Mouse (Mus musculus): ENCODE measurements around the gene Olfr790. TPM values are rescaled to one million over a fixed set of nuclear protein-coding genes. Genes with fewer than 3 reads are reported as not detected.

The Olfr790 gene
- total RNA-seq (2022): not detected

DNA sequence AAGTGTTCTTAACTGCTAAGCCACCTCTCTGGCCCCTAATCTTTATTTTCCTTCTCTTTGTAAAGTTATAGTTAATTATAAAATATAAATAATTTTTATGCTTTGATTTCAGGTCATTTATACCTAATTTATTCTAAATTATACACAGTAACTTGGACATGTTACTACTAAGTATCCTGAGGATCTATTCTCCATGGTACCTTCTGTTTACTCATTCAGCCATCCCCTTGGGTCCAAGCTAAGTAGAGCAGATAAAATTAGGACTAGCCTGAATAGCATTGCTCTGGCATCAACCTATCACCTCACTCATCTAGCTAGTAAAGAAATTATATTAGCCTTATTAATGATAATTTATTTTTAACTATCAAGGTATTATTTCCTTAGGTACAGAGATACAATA is at the start of gene Olfr790:
TSS of gene Olfr790 (plus strand) at position 301 of the 400 bp plus-strand sequence.
- no peak for DNase-seq

DNA sequence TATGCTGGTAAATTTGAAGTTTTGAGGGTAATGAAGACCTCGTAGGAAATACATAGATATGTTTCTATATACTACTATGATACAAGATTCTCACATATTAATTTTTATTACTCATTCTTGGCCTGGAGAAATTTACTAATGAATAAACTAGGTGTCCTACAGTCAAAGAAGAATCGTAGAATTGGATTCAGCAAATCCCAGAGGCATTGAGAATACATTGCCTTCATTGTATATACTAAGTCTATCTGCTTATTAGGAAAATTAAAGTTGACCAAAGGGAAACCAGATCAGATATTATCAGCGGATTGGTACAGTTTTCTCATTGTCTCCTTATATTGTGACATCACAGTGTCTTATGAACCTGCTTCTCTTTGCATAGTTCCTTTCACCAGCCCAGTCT is 36.7 kb upstream of the Olfr790 start, which contains the start of gene Olfr787:
TSS of gene Olfr787 (plus strand) at position 301 of the 400 bp plus-strand sequence.
- DNase-seq: no peak

- no peak for DNase-seq
Measured at GRCm38 (mm10) chr10:129470698-129471097, 27.6 kb upstream of the Olfr790 start, which contains the start of gene Olfr788. Gene Olfr788, plus strand, starts transcription at chr10:129470998.

- DNase-seq: no peak
Measured at GRCm38 (mm10) chr10:129473256-129473655, 25.0 kb upstream of the Olfr790 start.

- no peak for DNase-seq
Measured at GRCm38 (mm10) chr10:129473723-129474122, 24.6 kb upstream of the Olfr790 start.

GRCm38 (mm10) chr10:129484452-129484851 is 13.8 kb upstream of the Olfr790 start, which contains the start of gene Olfr789:
Gene Olfr789, plus strand, starts transcription at chr10:129484752.
- DNase-seq: no peak

DNA sequence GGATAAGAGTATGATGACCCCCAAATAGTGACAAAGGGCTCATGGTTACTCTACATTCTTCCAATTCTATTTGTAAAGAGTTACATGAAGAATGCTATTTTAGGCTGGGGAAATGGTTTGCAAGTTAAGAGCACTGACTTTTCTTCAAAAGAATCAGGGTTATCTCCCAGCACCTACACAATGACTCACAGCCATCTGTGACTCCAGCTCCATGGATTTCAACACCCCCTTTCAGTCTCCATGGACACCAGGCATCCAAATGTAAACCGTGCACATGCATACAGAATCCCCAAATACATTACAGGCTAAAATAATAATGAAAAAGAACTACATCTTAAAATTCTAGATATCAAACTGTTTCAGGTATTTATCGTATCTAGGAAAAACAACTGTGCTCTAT is 8.2 kb upstream of the Olfr790 start:
- DNase-seq: no peak

GRCm38 (mm10) chr10:129521492-129521891 is 23.2 kb downstream of the Olfr790 start, which contains the start of gene Olfr791:
Gene Olfr791, plus strand, starts transcription at chr10:129521792.
- DNase-seq: no peak

- DNase-seq: no peak
Measured at GRCm38 (mm10) chr10:129538862-129539261, 40.6 kb downstream of the Olfr790 start, which contains the start of gene Olfr792. Gene Olfr792, plus strand, starts transcription at chr10:129539162.

- DNase-seq: no peak
Measured at GRCm38 (mm10) chr10:129549354-129549753, 51.1 kb downstream of the Olfr790 start.

Other genes starting within 250 kb of the Olfr790 start
- gene Olfr776, start 239.4 kb upstream of the Olfr790 start, total RNA-seq (2022): not detected
- not detected for gene Olfr777, start 227.0 kb upstream of the Olfr790 start, total RNA-seq (2022)
- gene Olfr780, start 180.4 kb upstream of the Olfr790 start, total RNA-seq (2022): not detected
- gene Olfr781, start 169.6 kb upstream of the Olfr790 start, total RNA-seq (2022): not detected
- not detected for gene Olfr782, start 149.6 kb upstream of the Olfr790 start, total RNA-seq (2022)
- gene Olfr784, start 114.4 kb upstream of the Olfr790 start, total RNA-seq (2022): not detected
- gene Olfr785, start 93.1 kb upstream of the Olfr790 start, total RNA-seq (2022): not detected
- gene Olfr786, start 71.2 kb upstream of the Olfr790 start, total RNA-seq (2022): not detected
- not detected for gene Olfr787, start 36.6 kb upstream of the Olfr790 start, total RNA-seq (2022)
- not detected for gene Olfr788, start 27.5 kb upstream of the Olfr790 start, total RNA-seq (2022)
- not detected for gene Olfr789, start 13.7 kb upstream of the Olfr790 start, total RNA-seq (2022)
- gene Olfr791, start 23.3 kb downstream of the Olfr790 start, total RNA-seq (2022): not detected
- not detected for gene Olfr792, start 40.7 kb downstream of the Olfr790 start, total RNA-seq (2022)
- gene Olfr794, start 69.2 kb downstream of the Olfr790 start, total RNA-seq (2022): not detected
- gene Olfr796, start 114.1 kb downstream of the Olfr790 start, total RNA-seq (2022): not detected
- not detected for gene Olfr798, start 129.4 kb downstream of the Olfr790 start, total RNA-seq (2022)
- not detected for gene Olfr799, start 139.0 kb downstream of the Olfr790 start, total RNA-seq (2022)
- not detected for gene Olfr800, start 159.2 kb downstream of the Olfr790 start, total RNA-seq (2022)
- not detected for gene Olfr801, start 175.4 kb downstream of the Olfr790 start, total RNA-seq (2022)
- gene Olfr802, start 189.7 kb downstream of the Olfr790 start, total RNA-seq (2022): not detected
- not detected for gene Olfr803, start 195.8 kb downstream of the Olfr790 start, total RNA-seq (2022)
- not detected for gene Olfr804, start 204.7 kb downstream of the Olfr790 start, total RNA-seq (2022)
- not detected for gene Olfr805, start 230.9 kb downstream of the Olfr790 start, total RNA-seq (2022)
- not detected for gene Olfr806, start 243.4 kb downstream of the Olfr790 start, total RNA-seq (2022)